ENCODE assay signal across 24 mouse cellular contexts in genomic region chr19:5938516-5938915, GRCm38 (mm10). TPM values are rescaled to one million over a fixed set of nuclear protein-coding genes. Genes with fewer than 3 reads are reported as not detected.
DNase-seq lines count a peak whose midpoint lies in the region; ATAC-seq lines count a peak whose summit lies in the region.
"Had no signal": no experiment of that assay in that cellular context is flagged by ENCODE, and none has a peak within 500 bp of the region (broad histone marks: within the 10 kb centered on the region; RNA-seq: fewer than 3 reads in every experiment).

No protein-coding gene starts in this region.

- H3K9me3 ChIP-seq in erythroblast, embryonic 14.5 days (ENCODE audit: control insufficient read depth, low read length), result 0 out of 2 replicates have a peak, but pooled peaks cover 2% of the 10 kb centered on the region
- no peaks in the 10 kb centered on the region for H3K9me3 ChIP-seq in heart, embryonic 14.5 days (ENCODE audit: control insufficient read depth, low read length)
- no peaks in the 10 kb centered on the region for H3K9me3 ChIP-seq in liver, embryonic 11.5 days (ENCODE audit: control insufficient read depth, low read length)
- H3K9me3 ChIP-seq in liver, embryonic 12.5 days (replicated peaks), result no peaks in the 10 kb centered on the region
- no peaks in the 10 kb centered on the region for H3K9me3 ChIP-seq in midbrain, embryonic 15.5 days
- H3K9me3 ChIP-seq: embryonic facial prominence, embryonic 13.5 days; forebrain, embryonic 10.5 days had no signal

- peaks cover 55% of the 10 kb centered on the region for H3K36me3 ChIP-seq in erythroblast, embryonic 14.5 days (ENCODE audit: control insufficient read depth)
- peaks cover 41% of the 10 kb centered on the region for H3K36me3 ChIP-seq in heart, embryonic 14.5 days (ENCODE audit: control insufficient read depth, insufficient read depth, low read length)
- H3K36me3 ChIP-seq in liver, embryonic 11.5 days (ENCODE audit: control insufficient read depth, insufficient read depth, low read length), result peaks cover 28% of the 10 kb centered on the region
- H3K36me3 ChIP-seq in liver, embryonic 12.5 days, result peaks cover 50% of the 10 kb centered on the region
- no peaks in the 10 kb centered on the region for H3K36me3 ChIP-seq in midbrain, embryonic 15.5 days (replicated peaks)

- peak overlapping the region in 1 of 2 experiments; percentile 15; a peak in 1 of 4 replicates for H3K27ac ChIP-seq in heart, embryonic 14.5 days (replicated peaks in 1 of 2; ENCODE audit: control insufficient read depth in 1 of 2, insufficient read depth in 1 of 2, low read depth in 2 of 2, low read length in 2 of 2)
- peak overlapping the region; percentile 35 for H3K27ac ChIP-seq in liver, embryonic 11.5 days (ENCODE audit: low read depth, low read length)
- peak overlapping the region; percentile 66 for H3K27ac ChIP-seq in liver, embryonic 12.5 days
- no peak overlapping the region for H3K27ac ChIP-seq in midbrain, embryonic 15.5 days
- H3K27ac ChIP-seq: embryonic facial prominence, embryonic 13.5 days; kidney, postnatal 0 days had no signal

- H3K4me3 ChIP-seq in erythroblast, embryonic 14.5 days (replicated peaks), result peak overlapping the region; percentile 15
- no peak overlapping the region for H3K4me3 ChIP-seq in heart, embryonic 14.5 days (ENCODE audit: control insufficient read depth in 1 of 2, insufficient read depth in 1 of 2, low read depth in 1 of 2, low read length in 2 of 2)
- no peak overlapping the region for H3K4me3 ChIP-seq in liver, embryonic 11.5 days (ENCODE audit: low read depth, low read length)
- H3K4me3 ChIP-seq in liver, embryonic 12.5 days, result no peak overlapping the region
- H3K4me3 ChIP-seq in midbrain, embryonic 15.5 days, result no peak overlapping the region
- H3K4me3 ChIP-seq: embryonic facial prominence, embryonic 13.5 days; forebrain, embryonic 10.5 days had no signal

- peaks cover 47% of the 10 kb centered on the region for H3K4me1 ChIP-seq in erythroblast, embryonic 14.5 days (ENCODE audit: control insufficient read depth)
- peaks cover 37 to 52% of the 10 kb centered on the region in 2 experiments for H3K4me1 ChIP-seq in heart, embryonic 14.5 days (ENCODE audit: control insufficient read depth in 2 of 2, insufficient read depth in 2 of 2, low read length in 2 of 2)
- H3K4me1 ChIP-seq in liver, embryonic 11.5 days (replicated peaks; ENCODE audit: control insufficient read depth, insufficient read depth, low read length), result peaks cover 17% of the 10 kb centered on the region
- peaks cover 43% of the 10 kb centered on the region for H3K4me1 ChIP-seq in liver, embryonic 12.5 days
- H3K4me1 ChIP-seq in midbrain, embryonic 15.5 days, result peaks cover 10% of the 10 kb centered on the region

- WGBS in heart, embryonic 14.5 days, result 87% methylated on average over 6 of the region's 6 CpGs
- WGBS in liver, embryonic 11.5 days, result 83% methylated on average over 6 of the region's 6 CpGs
- 75% methylated on average over 6 of the region's 6 CpGs for WGBS in liver, embryonic 12.5 days (ENCODE audit: insufficient replicate concordance)
- 92% methylated on average over 6 of the region's 6 CpGs for WGBS in midbrain, embryonic 15.5 days

- intact Hi-C loops in heart, postnatal 36 days (cut with DNase I), result no loop called here

- no peak for ATAC-seq in erythroblast, adult 5-6 weeks (replicated peaks; ENCODE audit: low FRiP score, poor library complexity, severe bottlenecking)
- ATAC-seq in heart, embryonic 14.5 days (ENCODE audit: insufficient number of reproducible peaks, insufficient read depth, low FRiP score, low read depth), result no peak
- ATAC-seq in liver, embryonic 11.5 days (replicated peaks; ENCODE audit: low FRiP score), result no peak; the same call in 1 of the 2 replicates
- ATAC-seq in liver, embryonic 12.5 days, result no peak
- no peak for ATAC-seq in midbrain, embryonic 15.5 days (replicated peaks)
- ATAC-seq: CD4-positive, CD25-positive, alpha-beta regulatory T cell, adult 4 months; Patski had no signal

- no peak overlapping the region for H3K9ac ChIP-seq in heart, embryonic 14.5 days (ENCODE audit: low read length)
- no peak overlapping the region for H3K9ac ChIP-seq in liver, embryonic 11.5 days (ENCODE audit: low read depth, low read length)
- no peak overlapping the region for H3K9ac ChIP-seq in liver, embryonic 12.5 days
- no peak overlapping the region for H3K9ac ChIP-seq in midbrain, embryonic 15.5 days

- peaks cover 38% of the 10 kb centered on the region for H3K27me3 ChIP-seq in erythroblast, embryonic 14.5 days (ENCODE audit: control insufficient read depth)
- H3K27me3 ChIP-seq in heart, embryonic 14.5 days (ENCODE audit: control insufficient read depth, insufficient read depth, low read length), result no peaks in the 10 kb centered on the region
- no peaks in the 10 kb centered on the region for H3K27me3 ChIP-seq in liver, embryonic 11.5 days (replicated peaks; ENCODE audit: control insufficient read depth, insufficient read depth, low read length)
- peaks cover 18% of the 10 kb centered on the region for H3K27me3 ChIP-seq in liver, embryonic 12.5 days (replicated peaks)
- no peaks in the 10 kb centered on the region for H3K27me3 ChIP-seq in midbrain, embryonic 15.5 days (replicated peaks)
- H3K27me3 ChIP-seq: embryonic facial prominence, embryonic 13.5 days; Patski had no signal

- DNase-seq in heart, postnatal 36 days, result no peak
- DNase-seq in liver, embryonic 11.5 days (ENCODE audit: low spot score), result no peak
- no peak for DNase-seq in liver
- DNase-seq: adrenal gland, adult 8-10 months; cerebellum, adult 9-10 months; kidney, adult 18-20 months; right cerebral cortex, adult 18-20 months had no signal

- H3K4me2 ChIP-seq in heart, embryonic 14.5 days (ENCODE audit: low read length), result peak overlapping the region; percentile 44; the same call in 1 of the 2 replicates
- H3K4me2 ChIP-seq in liver, embryonic 11.5 days, result peak overlapping the region; percentile 3
- H3K4me2 ChIP-seq in liver, embryonic 12.5 days, result peak overlapping the region; percentile 56
- no peak overlapping the region for H3K4me2 ChIP-seq in midbrain, embryonic 15.5 days
- H3K4me2 ChIP-seq: embryonic facial prominence, embryonic 13.5 days had no signal

RNA-seq across cellular contexts. Expression of gene Cdc42ep2, which starts 13.9 kb away (rescaled TPM):
- 0.10 and 0.13 TPM in 2 replicates for polyA plus RNA-seq in erythroblast, embryonic 14.5 days (2012)
- total RNA-seq in erythroblast, adult 5-6 weeks (2015; ENCODE audit: low replicate concordance), result 0.38 and 0.42 TPM in 2 replicates
- total RNA-seq in erythroblast, adult 5-6 weeks (2017; ENCODE audit: low replicate concordance), result 0.42 TPM in 1 of 2 replicates, not detected in the other
- polyA plus RNA-seq in heart, embryonic 14.5 days (2014; fragmentation: Nextera tagmentation; extraction: Ambion mirVana), result 9.1 and 9.7 TPM in 2 replicates
- total RNA-seq in heart, postnatal 36 days (2021), result 1 to 10 TPM; 9.3 to 9.5 TPM
- polyA plus RNA-seq in liver, embryonic 11.5 days (2014; fragmentation: Nextera tagmentation; extraction: Ambion mirVana), result 5.1 TPM in 2 replicates
- polyA plus RNA-seq in liver, embryonic 12.5 days (2016; fragmentation: Nextera tagmentation; extraction: Ambion mirVana), result 3.4 and 3.6 TPM in 2 replicates
- polyA plus RNA-seq in midbrain, embryonic 15.5 days (2015; fragmentation: Nextera tagmentation; extraction: Ambion mirVana), result 16.3 and 16.7 TPM in 2 replicates
- total RNA-seq: granulocyte monocyte progenitor cell, adult 5-6 weeks had no signal

RNA-seq across cellular contexts. Expression of gene Pola2, which starts 25.5 kb away (rescaled TPM):
- polyA plus RNA-seq in erythroblast, embryonic 14.5 days (2012), result 6.6 and 6.8 TPM in 2 replicates
- 24.5 and 44.0 TPM in 2 replicates for total RNA-seq in erythroblast, adult 5-6 weeks (2015; ENCODE audit: low replicate concordance)
- 30.8 and 38.7 TPM in 2 replicates for total RNA-seq in erythroblast, adult 5-6 weeks (2017; ENCODE audit: low replicate concordance)
- 42.7 and 45.1 TPM in 2 replicates for polyA plus RNA-seq in heart, embryonic 14.5 days (2014; fragmentation: Nextera tagmentation; extraction: Ambion mirVana)
- 10 to 100 TPM; 10.6 to 10.9 TPM for total RNA-seq in heart, postnatal 36 days (2021)
- 129 and 131 TPM in 2 replicates for polyA plus RNA-seq in liver, embryonic 11.5 days (2014; fragmentation: Nextera tagmentation; extraction: Ambion mirVana)
- polyA plus RNA-seq in liver, embryonic 12.5 days (2016; fragmentation: Nextera tagmentation; extraction: Ambion mirVana), result 79.7 and 83.2 TPM in 2 replicates
- 25.3 and 25.4 TPM in 2 replicates for polyA plus RNA-seq in midbrain, embryonic 15.5 days (2015; fragmentation: Nextera tagmentation; extraction: Ambion mirVana)

RNA-seq across cellular contexts. Expression of gene Dpf2, which starts 25.7 kb away (rescaled TPM):
- 2.7 and 8.5 TPM in 2 replicates for polyA plus RNA-seq in erythroblast, embryonic 14.5 days (2012)
- 19.4 and 34.3 TPM in 2 replicates for total RNA-seq in erythroblast, adult 5-6 weeks (2015; ENCODE audit: low replicate concordance)
- total RNA-seq in erythroblast, adult 5-6 weeks (2017; ENCODE audit: low replicate concordance), result 58.8 and 71.4 TPM in 2 replicates
- polyA plus RNA-seq in heart, embryonic 14.5 days (2014; fragmentation: Nextera tagmentation; extraction: Ambion mirVana), result 85.8 and 86.9 TPM in 2 replicates
- 10 to 100 TPM; 75.8 to 96.2 TPM for total RNA-seq in heart, postnatal 36 days (2021)
- polyA plus RNA-seq in liver, embryonic 11.5 days (2014; fragmentation: Nextera tagmentation; extraction: Ambion mirVana), result 119 and 127 TPM in 2 replicates
- polyA plus RNA-seq in liver, embryonic 12.5 days (2016; fragmentation: Nextera tagmentation; extraction: Ambion mirVana), result 73.2 and 74.9 TPM in 2 replicates
- polyA plus RNA-seq in midbrain, embryonic 15.5 days (2015; fragmentation: Nextera tagmentation; extraction: Ambion mirVana), result 122 and 130 TPM in 2 replicates

RNA-seq across cellular contexts. Expression of gene Tigd3, which starts 44.6 kb away (rescaled TPM):
- 0.12 and 0.28 TPM in 2 replicates for polyA plus RNA-seq in erythroblast, embryonic 14.5 days (2012)
- total RNA-seq in erythroblast, adult 5-6 weeks (2015; ENCODE audit: low replicate concordance), result 0.38 and 1.0 TPM in 2 replicates
- total RNA-seq in erythroblast, adult 5-6 weeks (2017; ENCODE audit: low replicate concordance), result 3.1 and 6.1 TPM in 2 replicates
- 1.1 and 1.8 TPM in 2 replicates for polyA plus RNA-seq in heart, embryonic 14.5 days (2014; fragmentation: Nextera tagmentation; extraction: Ambion mirVana)
- total RNA-seq in heart, postnatal 36 days (2021), result under 1 TPM; 0.57 to 0.64 TPM
- polyA plus RNA-seq in liver, embryonic 11.5 days (2014; fragmentation: Nextera tagmentation; extraction: Ambion mirVana), result 3.9 and 4.2 TPM in 2 replicates
- polyA plus RNA-seq in liver, embryonic 12.5 days (2016; fragmentation: Nextera tagmentation; extraction: Ambion mirVana), result 3.2 and 3.5 TPM in 2 replicates
- 13.8 and 16.4 TPM in 2 replicates for polyA plus RNA-seq in midbrain, embryonic 15.5 days (2015; fragmentation: Nextera tagmentation; extraction: Ambion mirVana)

RNA-seq across cellular contexts. Expression of gene Slc22a20, which starts 47.4 kb away (rescaled TPM):
- not detected in 2 replicates for polyA plus RNA-seq in erythroblast, embryonic 14.5 days (2012)
- not detected in 2 replicates for total RNA-seq in erythroblast, adult 5-6 weeks (2015; ENCODE audit: low replicate concordance)
- total RNA-seq in erythroblast, adult 5-6 weeks (2017; ENCODE audit: low replicate concordance), result not detected in 2 replicates
- not detected in 2 replicates for polyA plus RNA-seq in heart, embryonic 14.5 days (2014; fragmentation: Nextera tagmentation; extraction: Ambion mirVana)
- total RNA-seq in heart, postnatal 36 days (2021), result not detected
- not detected in 2 replicates for polyA plus RNA-seq in liver, embryonic 11.5 days (2014; fragmentation: Nextera tagmentation; extraction: Ambion mirVana)
- not detected in 2 replicates for polyA plus RNA-seq in liver, embryonic 12.5 days (2016; fragmentation: Nextera tagmentation; extraction: Ambion mirVana)
- not detected in 2 replicates for polyA plus RNA-seq in midbrain, embryonic 15.5 days (2015; fragmentation: Nextera tagmentation; extraction: Ambion mirVana)
- total RNA-seq: adrenal gland, adult 8-10 months; gastrocnemius, adult 8-10 months; granulocyte monocyte progenitor cell, adult 5-6 weeks; left cerebral cortex, postnatal 25 days; midbrain, postnatal 0 days had no signal
- polyA plus RNA-seq: CD4-positive, CD25-positive, alpha-beta regulatory T cell, adult 4 months; cortical plate, adult 2 months; embryonic facial prominence, embryonic 13.5 days; forebrain, embryonic 10.5 days; kidney, postnatal 0 days; limb, embryonic 14.5 days; midbrain, postnatal 0 days; Patski; stomach, postnatal 0 days had no signal
